8 mouse cellular contexts compared by ENCODE assay signal in the genomic region with DNA sequence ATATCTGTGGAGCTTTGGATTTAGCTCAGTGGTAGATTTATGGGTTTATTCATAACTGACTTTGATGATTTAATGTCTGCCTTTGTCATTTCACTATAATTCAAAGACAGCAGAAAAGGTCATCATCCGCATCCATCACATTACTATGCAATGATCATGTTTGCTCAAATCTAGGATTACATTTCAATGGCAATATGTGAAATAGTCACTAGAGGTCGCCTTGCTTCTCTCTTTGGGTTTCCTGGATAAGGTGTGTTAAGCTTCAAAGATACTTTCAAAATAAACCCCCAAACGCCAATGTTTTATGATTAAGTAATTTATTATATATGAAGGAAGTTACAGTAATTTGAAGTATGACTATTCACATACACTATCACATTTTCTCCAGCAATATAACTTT. TPM values are rescaled to one million over a fixed set of nuclear protein-coding genes. Genes with fewer than 3 reads are reported as not detected.
DNase-seq lines count a peak whose midpoint lies in the region; ATAC-seq and TF ChIP-seq lines count a peak whose summit lies in the region.

No protein-coding gene starts in this region.

- no peaks in the 10 kb centered on the region for H3K9me3 ChIP-seq in E14TG2a.4 (ENCODE audit: low read length)

- ATAC-seq in megakaryocyte-erythroid progenitor cell, adult 5-6 weeks (replicated peaks; ENCODE audit: low FRiP score, low TSS enrichment, poor library complexity, severe bottlenecking), result 0 out of 2 replicates have a peak, but pooled peaks have one; percentile 37

- H3K4me3 ChIP-seq in E14TG2a.4 (replicated peaks; ENCODE audit: low read length), result no peak overlapping the region

- no peaks in the 10 kb centered on the region for H3K27me3 ChIP-seq in E14TG2a.4 (ENCODE audit: insufficient read depth, low read length)

- H3K36me3 ChIP-seq in E14TG2a.4 (ENCODE audit: insufficient read depth, low read length), result peaks cover 14% of the 10 kb centered on the region

- peak; percentile 43 for DNase-seq in adrenal gland, postnatal 14 days
- no peak for DNase-seq in adrenal gland, adult 8-10 months
- DNase-seq in layer of hippocampus, adult 18-20 months (ENCODE audit: low spot score in 2 of 2), result peak; percentile 7 to 78
- DNase-seq in layer of hippocampus, adult 9-11 months, result no peak
- DNase-seq in embryo, embryonic 11 days, result peak; percentile 60
- DNase-seq in frontal cortex, postnatal 14 days (ENCODE audit: low spot score in 2 of 2), result no peak

- TF ChIP-seq CTCF in E14TG2a.4 (conservative IDR thresholded peaks at IDR 0.05; ENCODE audit: low read length), result peak; percentile 55

- H3K4me1 ChIP-seq in E14TG2a.4 (replicated peaks; ENCODE audit: low read depth, low read length), result peaks cover 15% of the 10 kb centered on the region

RNA-seq across cellular contexts. Expression of a gene that starts 3.5 kb away (rescaled TPM):
- 31.0 and 34.6 TPM in 2 replicates for total RNA-seq in adrenal gland, postnatal 14 days (2021)
- 10 to 100 TPM; 32.8 to 42.3 (median 37.8) TPM for total RNA-seq in adrenal gland, adult 8-10 months (2022)
- 10 to 100 TPM; 15.2 to 18.8 TPM for total RNA-seq in layer of hippocampus, adult 18-20 months (2021)
- total RNA-seq in megakaryocyte-erythroid progenitor cell, adult 5-6 weeks (2014; fragmentation: Nextera tagmentation), result 30.5 and 33.1 TPM in 2 replicates
- 34.3 and 35.5 TPM in 2 replicates for total RNA-seq in megakaryocyte-erythroid progenitor cell, adult 5-6 weeks (2017)

RNA-seq across cellular contexts. Expression of a gene that starts 3.6 kb away (rescaled TPM):
- total RNA-seq in adrenal gland, postnatal 14 days (2021), result 33.5 and 41.6 TPM in 2 replicates
- 10 to 100 TPM; 35.9 to 75.3 (median 50.9) TPM for total RNA-seq in adrenal gland, adult 8-10 months (2022)
- 10 to 100 TPM; 91.2 to 91.5 TPM for total RNA-seq in layer of hippocampus, adult 18-20 months (2021)
- 36.8 and 43.3 TPM in 2 replicates for total RNA-seq in megakaryocyte-erythroid progenitor cell, adult 5-6 weeks (2014; fragmentation: Nextera tagmentation)
- 32.1 and 35.2 TPM in 2 replicates for total RNA-seq in megakaryocyte-erythroid progenitor cell, adult 5-6 weeks (2017)

Comparison
In these comparisons a context has a peak if more than half of its experiments do, and no peak if none do; other contexts are left out.
1. DNase-seq: peak in adrenal gland, postnatal 14 days (single experiment), layer of hippocampus, adult 18-20 months (2 of 2) and embryo, embryonic 11 days (single experiment); none in adrenal gland, adult 8-10 months (single experiment), layer of hippocampus, adult 9-11 months (single experiment) and frontal cortex, postnatal 14 days (0 of 2).